Mouse (Mus musculus) lung, adult 2 months (tissue): Measurements from ENCODE around the gene Nrcam.

Source experiments
- CTCF ChIP-seq: fragments of 200-500 bp; IDR thresholded peaks from 2 replicates; pipeline ENCODE4 v1.5.1; 2011; ENCODE audit warnings: mild to moderate bottlenecking, low read length, control low read depth; ENCODE audit not compliant: insufficient read depth
- POLR2A ChIP-seq: fragments of 200-500 bp; IDR thresholded peaks from 2 replicates; pipeline ENCODE4 v1.6.1; 2011; ENCODE audit warnings: low read depth, mild to moderate bottlenecking, control low read depth, low read length, borderline replicate concordance; ENCODE audit errors: extremely low read depth

GRCm38 (mm10) chr12:44283378-44283777 lies 45.3 kb upstream of the Nrcam start:
- TF ChIP-seq CTCF: no peak
- TF ChIP-seq POLR2A: no peak
